Mouse (Mus musculus): Measurements from ENCODE around the gene Tns1.

DNA sequence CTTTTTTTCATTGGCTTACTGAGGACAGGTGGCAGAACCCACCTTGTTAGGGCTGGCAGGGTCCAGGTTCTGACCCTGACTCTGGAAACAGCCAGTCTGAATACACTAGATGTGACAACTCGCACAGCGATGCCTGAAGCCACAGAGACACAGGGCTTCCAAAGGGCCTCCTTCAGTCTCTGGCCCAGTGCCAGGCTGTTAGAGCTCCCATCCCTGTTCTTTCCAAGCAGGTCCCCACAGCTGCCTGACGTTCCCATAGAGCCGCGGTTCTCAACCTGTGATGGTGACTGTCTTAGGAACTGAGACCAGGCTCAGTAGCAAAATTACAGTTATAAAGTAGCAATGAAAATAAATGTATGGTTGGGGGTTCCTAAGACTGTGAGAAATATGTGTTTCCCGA is 217.9 kb downstream of the Tns1 start:
- TF ChIP-seq CTCF (IDR thresholded peaks at IDR 0.05; ENCODE audit: control insufficient read depth, insufficient read depth, insufficient read length) (no peak), MYOD1 (IDR thresholded peaks at IDR 0.05; ENCODE audit: control insufficient read depth, insufficient read length, low read depth) (no peak), MAX (IDR thresholded peaks at IDR 0.05) (no peak)

Measured in C2C12 (cell line).